Mouse (Mus musculus) embryo, embryonic 11.5 days (tissue): Measurements from ENCODE around the gene Tspan8.

Source experiments
- DNase-seq: peaks from one replicate; pipeline ENCODE4 v3.0.0-alpha.2; 2012; ENCODE audit warnings: low read depth, low spot score

Tspan8 gene

DNA sequence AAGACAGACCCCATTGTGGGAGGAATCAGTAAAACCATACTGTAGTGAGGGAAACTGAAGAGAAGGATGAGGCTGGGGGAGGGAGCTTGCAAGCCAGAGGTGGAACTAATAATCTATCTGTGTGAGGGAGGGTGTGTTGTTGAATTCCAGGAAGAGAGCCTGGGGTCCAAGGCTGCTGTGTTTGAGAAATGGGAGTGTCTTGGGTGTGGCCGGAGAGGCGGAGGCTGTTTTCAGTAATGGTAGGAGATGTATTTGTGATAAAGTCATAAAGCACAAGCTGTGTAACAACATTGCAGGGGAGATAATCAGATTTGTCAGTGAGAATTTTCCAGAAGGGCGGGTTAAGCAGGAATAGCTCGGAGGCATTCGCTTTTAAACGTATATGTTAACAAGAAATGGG, 17.4 kb downstream of the Tspan8 start:
- no peak for DNase-seq

DNA sequence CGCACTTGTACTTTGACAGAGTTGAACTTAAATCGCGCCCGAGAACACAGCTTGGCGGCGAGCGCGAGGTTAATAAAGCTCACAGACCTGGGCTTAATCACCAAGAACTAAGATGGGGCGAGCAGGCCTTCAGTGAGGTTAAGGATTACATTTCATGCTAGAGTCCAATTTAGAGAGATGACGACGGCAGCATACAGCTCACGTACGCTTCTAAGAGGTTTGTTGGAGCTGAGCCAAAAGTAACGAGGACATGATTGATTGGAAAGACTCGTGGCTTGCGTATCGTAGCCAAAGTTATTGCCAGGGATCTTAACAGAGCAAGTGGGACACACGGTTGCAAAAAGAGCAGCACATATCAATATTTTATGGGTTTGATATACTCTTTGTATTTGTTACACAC, 30.3 kb downstream of the Tspan8 start:
- DNase-seq, result peak; percentile 47

DNA sequence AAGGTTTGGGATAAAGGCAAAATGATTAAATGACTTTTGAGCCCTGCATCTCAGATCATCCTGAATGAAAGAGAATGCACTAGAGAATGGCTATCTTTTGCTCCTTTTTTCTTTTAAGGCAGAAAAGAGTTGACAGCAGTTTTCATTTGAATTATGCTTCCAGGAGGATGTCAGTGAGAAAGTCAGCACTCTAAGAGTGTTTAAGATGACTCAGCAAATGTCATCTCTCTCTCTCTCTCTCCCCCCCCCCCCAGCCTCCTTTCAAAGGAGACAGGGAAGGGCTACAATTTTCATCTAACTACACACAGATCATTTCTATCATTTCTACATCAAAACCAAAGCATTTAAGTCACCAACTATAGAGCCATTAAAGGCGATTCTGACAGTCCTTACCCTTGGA, 31.9 kb downstream of the Tspan8 start:
- DNase-seq, result no peak

DNA sequence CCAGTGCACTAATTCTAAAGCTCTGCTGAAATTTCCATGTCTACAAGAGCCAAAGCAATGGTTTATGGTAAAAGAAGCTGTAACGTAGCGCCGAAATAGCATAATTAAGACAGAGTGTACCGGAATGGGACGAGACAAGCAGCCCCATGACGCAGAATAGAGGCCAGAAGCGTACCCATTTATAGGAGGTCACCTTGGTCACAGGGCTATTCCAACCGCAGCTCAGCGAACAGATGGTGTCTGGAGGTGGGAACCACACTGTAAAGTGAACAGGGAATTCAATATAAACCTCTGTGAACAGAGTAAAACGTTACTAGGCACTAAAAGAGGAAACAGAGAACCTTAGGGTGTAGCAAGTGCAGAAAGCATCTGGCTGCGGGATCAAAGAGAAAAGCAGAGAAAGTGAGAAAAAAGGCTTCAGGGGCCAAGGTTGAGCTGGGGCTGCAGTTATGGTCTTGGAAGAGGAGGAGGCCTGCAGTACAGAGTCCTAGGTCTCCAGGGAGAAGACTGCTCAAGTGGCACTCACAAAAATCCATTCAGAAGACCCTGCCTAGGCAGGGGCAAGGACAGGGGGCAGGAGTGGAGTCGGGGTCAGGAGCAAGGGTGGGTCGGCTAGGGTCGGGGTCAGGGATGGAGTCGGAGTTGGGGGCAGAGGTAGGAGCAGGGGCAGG, 43.7 kb downstream of the Tspan8 start:
- no peak for DNase-seq

DNA sequence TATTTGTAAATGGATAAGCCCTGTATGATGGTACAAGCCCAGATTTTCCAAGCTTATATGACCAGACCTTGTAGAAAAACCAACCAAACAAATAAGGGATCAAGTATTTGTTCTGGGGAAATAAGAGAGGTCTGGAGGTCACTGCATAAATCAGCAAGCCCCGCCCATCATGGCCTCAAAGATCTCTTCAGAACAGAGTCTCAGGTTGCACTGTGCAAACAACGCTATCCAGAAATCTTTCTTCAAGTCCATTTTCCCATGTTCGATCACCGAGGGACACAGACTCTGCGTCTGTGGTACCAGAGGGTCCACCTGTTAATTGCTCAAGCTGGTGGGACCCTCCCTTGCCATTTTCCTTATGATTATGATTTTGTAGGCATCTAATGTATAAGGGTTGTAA, 45.3 kb downstream of the Tspan8 start:
- no peak for DNase-seq

DNA sequence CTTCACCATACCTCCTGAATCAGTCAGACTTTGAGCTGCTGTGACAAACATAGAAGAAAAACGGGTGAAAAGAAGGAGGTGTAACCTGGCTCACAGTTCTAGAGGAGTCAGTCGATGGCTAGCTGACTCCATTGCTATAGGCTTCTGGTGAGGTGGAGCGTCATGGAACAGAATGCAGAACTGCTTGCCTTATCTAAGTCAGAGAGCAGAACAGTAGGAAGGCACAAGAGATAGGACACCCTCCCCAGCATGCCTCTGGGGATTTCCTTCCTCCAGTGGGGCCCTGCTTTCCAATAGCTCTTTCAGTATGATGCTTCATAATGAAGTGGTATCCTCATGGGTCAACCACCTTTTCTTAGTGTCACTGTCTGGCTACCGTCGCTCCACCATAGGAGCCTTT, 66.1 kb downstream of the Tspan8 start:
- no peak for DNase-seq

DNA sequence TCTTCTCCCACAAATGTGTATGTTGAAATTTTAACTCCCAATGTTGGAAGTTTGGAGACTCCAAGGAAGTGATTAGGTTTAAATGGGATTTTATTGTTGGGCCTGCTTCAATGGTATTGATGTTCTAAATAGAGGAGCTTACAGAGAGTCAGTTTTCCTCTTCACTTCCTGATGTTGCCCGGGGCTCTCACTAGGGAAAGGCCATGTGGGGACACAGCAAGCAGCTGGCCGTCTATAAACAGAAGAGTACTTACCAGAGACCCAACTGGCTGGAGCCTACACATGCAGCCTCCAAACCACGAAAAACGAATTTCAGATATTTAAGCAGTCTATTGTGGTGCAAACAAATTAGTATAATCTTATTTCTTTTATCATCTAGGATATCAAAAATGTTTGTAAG, 75.3 kb downstream of the Tspan8 start:
- no peak for DNase-seq

DNA sequence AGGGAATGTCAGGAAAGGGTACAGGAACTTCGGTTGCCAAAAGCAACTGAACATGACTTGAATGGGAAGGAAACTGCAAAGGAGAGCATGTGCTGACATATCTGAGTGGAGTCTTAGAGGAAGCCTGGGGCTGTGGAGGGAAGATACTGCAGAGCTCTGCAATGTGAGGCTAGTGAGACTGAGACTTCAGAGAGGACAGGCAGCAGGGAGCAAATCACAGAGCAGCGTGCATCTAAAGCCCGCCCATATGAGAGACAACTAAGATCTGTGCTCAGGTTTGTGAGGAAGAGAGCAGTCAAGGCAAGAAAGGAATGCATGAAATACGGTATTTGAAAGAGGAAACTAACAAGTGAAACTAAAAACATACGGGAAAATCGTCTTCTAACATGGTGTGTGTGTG, 76.3 kb downstream of the Tspan8 start:
- DNase-seq, result no peak

DNA sequence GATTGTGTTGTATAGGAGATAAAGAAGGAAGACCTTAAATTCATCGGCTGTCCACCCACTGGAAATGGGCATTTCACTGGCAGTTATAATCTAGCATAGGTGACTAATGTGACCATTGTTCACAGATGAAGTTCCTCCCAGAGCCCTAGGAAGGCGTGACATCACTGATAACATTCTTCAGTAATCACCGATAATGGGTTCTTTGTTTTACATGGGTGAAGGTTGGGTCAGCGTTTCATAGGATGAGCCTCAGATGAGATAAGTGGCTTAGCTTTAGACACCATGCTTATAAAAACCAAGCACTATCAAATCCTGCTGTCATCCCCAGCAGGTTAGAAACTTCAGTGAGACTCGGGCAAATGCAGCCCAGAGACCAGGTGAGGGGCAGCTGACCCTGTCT, 77.4 kb downstream of the Tspan8 start:
- no peak for DNase-seq

DNA sequence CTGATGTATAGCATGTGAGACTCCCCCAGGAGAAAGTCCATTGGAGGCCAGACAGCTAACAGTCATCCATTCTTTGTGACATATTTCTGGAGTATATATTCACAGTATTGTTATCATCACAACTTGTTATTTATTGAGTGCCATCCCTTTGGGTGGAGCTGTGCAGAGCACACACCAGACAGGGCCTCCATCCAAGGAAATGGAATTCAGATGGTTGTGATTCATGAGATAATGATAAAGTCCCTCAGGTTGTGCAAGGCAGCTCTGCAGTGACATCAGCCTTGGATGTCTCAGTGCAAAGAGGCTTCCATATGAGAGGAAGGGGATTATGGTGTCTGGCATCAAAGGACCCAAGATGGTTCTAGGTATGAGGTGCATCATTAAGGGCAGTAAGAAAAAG, 80.1 kb downstream of the Tspan8 start:
- no peak for DNase-seq

DNA sequence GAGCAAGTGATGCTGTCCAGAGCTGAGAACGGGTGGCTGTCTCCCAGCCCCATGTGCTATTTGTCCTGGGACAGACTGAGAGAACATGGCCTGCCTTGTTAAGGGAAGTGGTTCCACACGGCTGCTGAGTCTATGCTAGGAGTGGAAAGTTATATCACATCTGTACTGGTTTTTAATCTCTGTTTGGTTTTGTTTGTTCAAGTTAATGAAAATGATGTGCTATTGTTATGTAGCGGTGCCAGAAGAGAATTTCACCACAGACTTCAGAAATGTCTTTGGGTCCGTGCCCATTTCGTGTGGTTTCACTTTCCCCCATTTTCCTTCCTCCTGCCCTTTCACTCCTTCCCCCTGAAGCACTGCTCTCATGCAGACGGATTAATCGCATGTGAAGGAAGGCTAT, 80.6 kb downstream of the Tspan8 start:
- no peak for DNase-seq
